Mouse (Mus musculus): ENCODE measurements around the gene Olfr275.
"Not testable (repeated sequence)": the region's sequence is repeated elsewhere in the genome, so short reads cannot be mapped to it uniquely, and the experiment has no call there.

The Olfr275 gene

GRCm38 (mm10) chr4:52814304-52814703, at the start of gene Olfr275:
TSS of gene Olfr275 (plus strand) at chr4:52814604.
- DNase-seq (ENCODE audit: low read depth, low spot score), result no peak

- DNase-seq (ENCODE audit: low read depth, low spot score), result no peak
These were observed 48.8 kb upstream of the Olfr275 start for GRCm38 (mm10) chr4:52765612-52766011.

- no peak for DNase-seq (ENCODE audit: low read depth, low spot score)
These were observed 42.2 kb upstream of the Olfr275 start for GRCm38 (mm10) chr4:52772186-52772585.

GRCm38 (mm10) chr4:52800013-52800412, 14.4 kb upstream of the Olfr275 start:
- no peak for DNase-seq (ENCODE audit: low read depth, low spot score)

GRCm38 (mm10) chr4:52811871-52812270, 2.5 kb upstream of the Olfr275 start:
- no peak for DNase-seq (ENCODE audit: low read depth, low spot score)

- DNase-seq (ENCODE audit: low read depth, low spot score), result no peak
These were observed 7.0 kb downstream of the Olfr275 start for GRCm38 (mm10) chr4:52821375-52821774.

GRCm38 (mm10) chr4:52845411-52845810, 31.0 kb downstream of the Olfr275 start:
- DNase-seq (ENCODE audit: low read depth, low spot score), result not testable (repeated sequence)

GRCm38 (mm10) chr4:52849039-52849635, 34.7 kb downstream of the Olfr275 start:
- no peak for DNase-seq (ENCODE audit: low read depth, low spot score)

- no peak for DNase-seq (ENCODE audit: low read depth, low spot score)
These were observed 35.3 kb downstream of the Olfr275 start for GRCm38 (mm10) chr4:52849672-52850071.

GRCm38 (mm10) chr4:52859136-52859535, 44.7 kb downstream of the Olfr275 start, which contains the start of gene Olfr273:
TSS of gene Olfr273 (minus strand) at chr4:52859236.
- no peak for DNase-seq (ENCODE audit: low read depth, low spot score)

GRCm38 (mm10) chr4:52864156-52864555, 49.8 kb downstream of the Olfr275 start:
- DNase-seq (ENCODE audit: low read depth, low spot score), result no peak
